Mouse (Mus musculus): Measurements from ENCODE around the gene Fam216a. TPM values are rescaled to one million over a fixed set of nuclear protein-coding genes. Genes with fewer than 3 reads are reported as not detected.
"Not testable (repeated sequence)": the region's sequence is repeated elsewhere in the genome, so short reads cannot be mapped to it uniquely, and the experiment has no call there.

The Fam216a gene
- polyA plus RNA-seq (2012; rRNA removed): 7.4 and 10.0 TPM in 2 replicates

DNA sequence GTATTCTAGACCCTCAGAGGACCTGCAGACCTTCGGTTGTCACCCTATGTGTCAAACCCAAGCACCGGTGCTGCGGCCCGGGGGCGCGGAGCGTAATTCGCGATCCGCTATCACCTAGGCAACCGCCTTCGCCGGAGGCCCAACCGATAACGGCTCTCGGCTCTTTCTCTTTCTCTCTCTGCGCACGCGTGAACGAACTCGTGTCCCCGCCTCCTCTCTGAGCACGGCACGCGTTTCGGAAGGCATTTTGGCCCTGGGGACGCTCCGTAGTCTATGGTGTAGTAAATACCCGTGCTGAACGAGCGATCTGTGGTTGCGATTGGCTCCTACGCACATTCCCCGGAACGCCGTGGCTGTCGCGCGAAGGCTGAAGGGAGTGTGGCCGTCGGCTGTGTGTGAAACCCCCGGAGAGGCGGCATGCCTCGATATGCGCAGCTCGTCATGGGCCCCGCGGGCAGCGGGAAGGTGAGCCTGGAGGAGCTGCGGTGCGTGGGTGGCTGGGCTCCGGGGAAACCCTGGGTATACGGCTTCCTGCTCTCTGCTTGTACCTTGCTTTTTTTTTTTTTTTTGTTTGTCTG, at the start of gene Fam216a:
Gene Fam216a (minus strand): TSS at position 173 of the 578 bp plus-strand sequence.
- Histone ChIP-seq H3K36me3 (ENCODE audit: control insufficient read depth, insufficient read depth, low read length) (peaks cover 5% of the 10 kb centered on the region), H3K27me3 (ENCODE audit: control insufficient read depth, insufficient read depth, low read length) (no peaks in the 10 kb centered on the region), H3K27ac (ENCODE audit: insufficient read depth, low read length) (peak within 1 kb of the TSS; percentile 95), H3K4me1 (ENCODE audit: control insufficient read depth, insufficient read depth, insufficient read length) (peaks cover 2% of the 10 kb centered on the region; the same call in 1 of the 2 replicates), H3K4me3 (ENCODE audit: extremely low read depth, insufficient read depth, insufficient read length) (peak within 1 kb of the TSS; percentile 89)
- DNase-seq (ENCODE audit: low read depth in 1 of 2, low spot score in 2 of 2): peak; percentile 98 to 100
- peak; percentile 62 for TF ChIP-seq POLR2A (IDR thresholded peaks at IDR 0.05; ENCODE audit: low read depth, low read length)
- TF ChIP-seq CTCF (IDR thresholded peaks at IDR 0.05; ENCODE audit: extremely low read depth, insufficient read depth, insufficient read length, insufficient replicate concordance): no peak
- under 1% methylated on average over 53 of the region's 53 CpGs for WGBS

DNA sequence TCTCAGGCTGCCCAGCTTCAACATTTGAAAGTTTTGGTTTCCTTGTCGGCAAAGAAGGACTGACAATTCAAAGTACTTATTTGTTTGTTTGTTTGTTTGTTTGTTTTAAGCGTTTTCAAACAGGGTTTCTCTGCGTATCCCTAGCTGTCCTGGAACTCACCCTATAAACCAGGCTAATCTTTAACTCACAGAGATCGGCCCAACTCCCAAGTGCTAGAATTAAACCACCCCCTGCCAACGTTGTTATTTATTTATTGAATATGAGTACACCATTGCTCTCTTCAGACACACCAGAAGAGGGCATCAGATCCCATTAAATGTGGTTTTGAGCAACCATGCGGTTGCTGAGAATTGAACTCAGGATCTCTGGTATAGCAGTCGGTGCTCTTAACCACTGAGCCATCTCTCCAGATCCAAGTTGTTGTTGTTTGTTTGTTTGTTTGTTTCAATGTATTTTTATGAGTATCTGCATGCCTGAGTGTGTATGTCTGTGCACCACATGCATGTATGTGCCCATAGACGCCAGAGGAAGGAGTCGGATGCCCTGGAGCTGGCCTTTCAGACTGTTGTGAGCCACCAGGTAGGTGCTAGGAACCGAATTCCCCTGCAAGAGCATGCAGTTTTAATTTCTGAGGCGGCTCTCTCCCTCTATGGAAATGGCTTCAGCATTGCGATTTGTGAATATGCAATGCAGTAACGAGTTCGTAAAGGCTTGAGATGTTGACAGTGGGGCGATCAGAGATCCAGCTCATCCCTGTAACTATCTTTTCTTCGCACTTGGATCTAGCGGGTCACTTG, 49.3 kb upstream of the Fam216a start, which contains the start of gene Anapc7:
Gene Anapc7 (plus strand): TSS at position 423 of the 798 bp plus-strand sequence.
- no peaks in the 10 kb centered on the region for H3K27me3 ChIP-seq (ENCODE audit: control insufficient read depth, insufficient read depth, low read length)
- H3K36me3 ChIP-seq (ENCODE audit: control insufficient read depth, insufficient read depth, low read length): no peaks in the 10 kb centered on the region
- H3K27ac ChIP-seq (ENCODE audit: insufficient read depth, low read length): peak within 1 kb of the TSS; percentile 80
- WGBS: 21% methylated on average over 17 of the region's 17 CpGs
- no peak for DNase-seq (ENCODE audit: low read depth in 1 of 2, low spot score in 2 of 2)
- TF ChIP-seq CTCF (IDR thresholded peaks at IDR 0.05; ENCODE audit: extremely low read depth, insufficient read depth, insufficient read length, insufficient replicate concordance) (no peak), POLR2A (IDR thresholded peaks at IDR 0.05; ENCODE audit: low read depth, low read length) (no peak)
- H3K4me1 ChIP-seq (ENCODE audit: control insufficient read depth, insufficient read depth, insufficient read length): peaks cover 5% of the 10 kb centered on the region; the same call in 1 of the 2 replicates
- peak within 1 kb of the TSS; percentile 93 for H3K4me3 ChIP-seq (ENCODE audit: extremely low read depth, insufficient read depth, insufficient read length)

DNA sequence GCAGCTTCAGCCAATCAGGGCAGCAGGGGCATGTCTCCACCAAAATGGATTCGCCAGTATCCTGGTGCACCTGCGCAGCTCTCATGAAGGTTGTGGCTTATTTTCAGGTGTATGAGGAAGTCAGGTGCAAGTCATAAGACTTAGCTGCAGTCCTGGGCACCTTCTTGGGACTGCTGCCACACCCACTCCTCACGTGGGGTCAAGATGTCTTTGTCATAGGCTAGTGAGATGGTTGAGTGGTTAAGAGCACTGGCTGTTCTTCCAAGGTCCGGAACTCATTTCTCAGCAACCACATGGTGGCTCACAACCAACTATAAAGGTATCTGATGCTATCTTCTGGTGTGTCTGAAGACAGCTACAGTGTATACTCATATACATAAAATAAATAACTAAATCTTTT, 48.5 kb upstream of the Fam216a start:
- not testable (repeated sequence) for H3K36me3 ChIP-seq (ENCODE audit: control insufficient read depth, insufficient read depth, low read length); H3K27ac ChIP-seq (ENCODE audit: insufficient read depth, low read length); H3K4me3 ChIP-seq (ENCODE audit: extremely low read depth, insufficient read depth, insufficient read length); H3K27me3 ChIP-seq (ENCODE audit: control insufficient read depth, insufficient read depth, low read length); H3K4me1 ChIP-seq (ENCODE audit: control insufficient read depth, insufficient read depth, insufficient read length); DNase-seq (ENCODE audit: low read depth in 1 of 2, low spot score in 2 of 2)
- WGBS: 61% methylated on average over 4 of the region's 4 CpGs

DNA sequence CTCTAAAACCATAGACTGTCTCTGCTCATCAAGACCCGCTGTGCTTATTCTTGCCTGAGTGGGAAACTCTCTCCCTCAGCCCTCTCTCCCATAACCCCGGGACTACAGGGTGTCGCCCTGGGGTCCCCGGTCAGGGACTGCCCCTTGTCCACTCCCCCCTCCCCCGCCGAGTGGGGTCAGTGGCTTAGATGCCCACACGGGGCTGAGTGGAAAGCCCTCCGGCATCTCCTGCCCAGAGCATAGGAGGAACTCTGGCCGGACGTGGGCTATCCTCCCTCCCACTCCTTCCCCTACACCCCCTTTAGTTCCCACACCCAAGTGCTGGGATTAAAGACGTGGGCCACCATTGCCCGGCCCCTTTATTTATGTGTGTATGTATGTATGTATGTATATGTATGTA, 43.3 kb upstream of the Fam216a start:
- H3K4me3 ChIP-seq (ENCODE audit: extremely low read depth, insufficient read depth, insufficient read length): no peak overlapping the region
- no peaks in the 10 kb centered on the region for H3K36me3 ChIP-seq (ENCODE audit: control insufficient read depth, insufficient read depth, low read length)
- no peaks in the 10 kb centered on the region for H3K4me1 ChIP-seq (ENCODE audit: control insufficient read depth, insufficient read depth, insufficient read length)
- H3K27ac ChIP-seq (ENCODE audit: insufficient read depth, low read length): no peak overlapping the region
- 94% methylated on average over 12 of the region's 12 CpGs for WGBS
- no peak for TF ChIP-seq CTCF (IDR thresholded peaks at IDR 0.05; ENCODE audit: extremely low read depth, insufficient read depth, insufficient read length, insufficient replicate concordance)
- no peak for DNase-seq (ENCODE audit: low read depth in 1 of 2, low spot score in 2 of 2)
- H3K27me3 ChIP-seq (ENCODE audit: control insufficient read depth, insufficient read depth, low read length): no peaks in the 10 kb centered on the region

DNA sequence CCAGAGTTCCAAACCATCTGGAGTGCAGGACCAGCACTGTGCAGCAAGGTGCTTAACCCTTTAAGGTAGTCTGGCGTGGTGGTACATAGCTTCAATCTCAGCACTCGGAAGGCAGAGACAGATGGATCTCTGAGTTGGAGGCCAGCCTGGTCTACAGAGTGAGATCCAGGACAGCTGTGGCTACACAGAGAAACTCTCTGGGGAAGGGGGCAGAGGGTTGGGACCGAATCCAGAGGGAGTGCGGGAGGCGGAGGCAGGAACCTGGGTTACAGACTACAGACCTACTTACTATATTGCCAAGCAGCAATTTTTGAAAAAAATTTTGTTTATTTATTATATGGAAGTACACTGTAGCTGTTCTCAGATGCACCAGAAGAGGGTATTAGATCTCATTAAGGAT, 42.2 kb upstream of the Fam216a start:
- DNase-seq (ENCODE audit: low read depth in 1 of 2, low spot score in 2 of 2): no peak
- Histone ChIP-seq H3K36me3 (ENCODE audit: control insufficient read depth, insufficient read depth, low read length) (peaks cover 5% of the 10 kb centered on the region), H3K27me3 (ENCODE audit: control insufficient read depth, insufficient read depth, low read length) (no peaks in the 10 kb centered on the region), H3K4me3 (ENCODE audit: extremely low read depth, insufficient read depth, insufficient read length) (no peak overlapping the region), H3K27ac (ENCODE audit: insufficient read depth, low read length) (no peak overlapping the region), H3K4me1 (ENCODE audit: control insufficient read depth, insufficient read depth, insufficient read length) (no peaks in the 10 kb centered on the region)
- 92% methylated on average over 5 of the region's 5 CpGs for WGBS
- TF ChIP-seq CTCF (IDR thresholded peaks at IDR 0.05; ENCODE audit: extremely low read depth, insufficient read depth, insufficient read length, insufficient replicate concordance): no peak
- no peak for TF ChIP-seq POLR2A (IDR thresholded peaks at IDR 0.05; ENCODE audit: low read depth, low read length)

DNA sequence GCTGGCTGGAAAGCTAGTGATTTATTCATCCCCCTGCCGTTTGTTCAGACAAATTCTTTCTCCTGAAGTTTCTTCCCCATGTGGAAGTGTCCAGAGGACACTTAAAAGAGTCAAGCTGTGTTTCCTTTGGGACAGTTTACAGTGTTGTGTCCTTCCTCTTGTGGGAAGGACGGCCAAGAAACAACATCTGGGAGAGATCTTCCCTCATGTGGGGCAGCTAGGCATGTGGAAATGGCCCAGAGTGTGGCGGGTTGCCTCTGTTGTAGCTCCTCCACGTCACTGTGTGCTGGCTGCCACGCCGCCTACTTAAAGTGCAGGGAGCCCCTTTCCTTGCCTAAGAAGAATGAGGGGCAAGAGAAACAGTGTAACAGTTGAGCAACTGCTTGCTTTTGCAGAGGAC, 40.7 kb upstream of the Fam216a start:
- WGBS: 71% methylated on average over 6 of the region's 6 CpGs
- no peak for DNase-seq (ENCODE audit: low read depth in 1 of 2, low spot score in 2 of 2)
- no peak overlapping the region for H3K4me3 ChIP-seq (ENCODE audit: extremely low read depth, insufficient read depth, insufficient read length)
- H3K27me3 ChIP-seq (ENCODE audit: control insufficient read depth, insufficient read depth, low read length): no peaks in the 10 kb centered on the region
- H3K4me1 ChIP-seq (ENCODE audit: control insufficient read depth, insufficient read depth, insufficient read length): no peaks in the 10 kb centered on the region
- H3K27ac ChIP-seq (ENCODE audit: insufficient read depth, low read length): no peak overlapping the region
- TF ChIP-seq POLR2A (IDR thresholded peaks at IDR 0.05; ENCODE audit: low read depth, low read length) (no peak), CTCF (IDR thresholded peaks at IDR 0.05; ENCODE audit: extremely low read depth, insufficient read depth, insufficient read length, insufficient replicate concordance) (no peak)
- peaks cover 5% of the 10 kb centered on the region for H3K36me3 ChIP-seq (ENCODE audit: control insufficient read depth, insufficient read depth, low read length)

DNA sequence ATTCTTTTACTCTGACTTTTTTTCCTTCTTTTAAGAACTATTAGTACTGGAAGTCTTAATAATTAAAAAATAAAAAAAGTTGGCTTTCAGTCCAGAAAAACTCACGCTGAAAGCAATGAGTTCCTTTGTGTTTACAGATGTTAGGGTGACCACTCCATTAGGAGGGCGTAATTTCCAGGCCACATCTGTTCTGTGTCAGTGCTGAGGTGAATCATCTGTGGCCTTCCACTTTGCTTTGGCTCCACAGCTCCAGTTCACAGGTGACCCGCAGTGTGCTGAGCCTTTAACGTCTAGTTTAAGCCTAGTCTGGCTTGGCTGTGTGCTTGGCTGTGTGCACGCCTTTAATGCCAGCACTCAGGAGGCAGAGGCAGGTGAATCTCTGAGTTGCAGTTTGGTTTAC, 39.7 kb upstream of the Fam216a start:
- TF ChIP-seq POLR2A (IDR thresholded peaks at IDR 0.05; ENCODE audit: low read depth, low read length): no peak
- TF ChIP-seq CTCF (IDR thresholded peaks at IDR 0.05; ENCODE audit: extremely low read depth, insufficient read depth, insufficient read length, insufficient replicate concordance): no peak
- WGBS: 87% methylated on average over 5 of the region's 5 CpGs

More for the DNA sequence above, 39.7 kb upstream of the Fam216a start:
- peaks cover 7% of the 10 kb centered on the region for H3K36me3 ChIP-seq (ENCODE audit: control insufficient read depth, insufficient read depth, low read length)
- no peaks in the 10 kb centered on the region for H3K27me3 ChIP-seq (ENCODE audit: control insufficient read depth, insufficient read depth, low read length)
- DNase-seq (ENCODE audit: low read depth in 1 of 2, low spot score in 2 of 2): no peak
- no peak overlapping the region for H3K4me3 ChIP-seq (ENCODE audit: extremely low read depth, insufficient read depth, insufficient read length)
- no peaks in the 10 kb centered on the region for H3K4me1 ChIP-seq (ENCODE audit: control insufficient read depth, insufficient read depth, insufficient read length)
- H3K27ac ChIP-seq (ENCODE audit: insufficient read depth, low read length): no peak overlapping the region

Data from spleen, adult 2 months (tissue).